Mouse (Mus musculus): ENCODE results near the gene Carhsp1.

DNA sequence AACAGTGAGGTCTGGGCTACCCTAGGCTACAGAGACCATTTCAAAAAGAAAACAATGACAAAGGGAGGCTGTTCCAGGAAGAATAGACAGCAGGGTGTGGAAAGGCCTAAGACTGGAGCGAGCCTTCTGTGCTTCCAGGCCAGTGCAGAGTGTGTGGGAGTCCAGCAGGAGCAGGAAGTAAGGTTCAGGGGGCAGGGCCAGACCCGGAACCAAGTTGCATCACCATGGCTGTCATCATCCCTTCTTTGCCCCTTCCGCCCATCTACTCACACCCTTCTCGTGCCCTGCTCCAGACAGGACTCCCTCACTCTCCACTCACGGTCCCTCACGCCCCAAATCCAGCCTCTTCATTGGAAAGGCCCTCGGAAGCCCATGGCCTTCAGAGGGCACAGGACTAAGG lies 4.7 kb downstream of the Carhsp1 start:
- no peak for TF ChIP-seq CTCF (conservative IDR thresholded peaks at IDR 0.05; ENCODE audit: low read length)
- no peak for TF ChIP-seq NANOG (IDR thresholded peaks at IDR 0.05; ENCODE audit: borderline replicate concordance, low read length)
- no peak for TF ChIP-seq POU5F1 (IDR thresholded peaks at IDR 0.05; ENCODE audit: borderline replicate concordance, low read length)
